Mouse (Mus musculus) cerebellum, adult 2 months (tissue): ENCODE data around the gene Sycp2.

Source experiments
- CTCF ChIP-seq: fragments of 200-500 bp; IDR thresholded peaks from 2 replicates; pipeline ENCODE4 v1.5.1; 2011; ENCODE audit warnings: low read depth, mild to moderate bottlenecking, control low read depth, low read length, moderate library complexity, borderline replicate concordance; ENCODE audit not compliant: insufficient read depth
- POLR2A ChIP-seq: fragments of 200-500 bp; IDR thresholded peaks from 2 replicates; pipeline ENCODE4 v1.6.1; 2011; ENCODE audit warnings: low read length, control low read depth, borderline replicate concordance; ENCODE audit not compliant: insufficient read depth

DNA sequence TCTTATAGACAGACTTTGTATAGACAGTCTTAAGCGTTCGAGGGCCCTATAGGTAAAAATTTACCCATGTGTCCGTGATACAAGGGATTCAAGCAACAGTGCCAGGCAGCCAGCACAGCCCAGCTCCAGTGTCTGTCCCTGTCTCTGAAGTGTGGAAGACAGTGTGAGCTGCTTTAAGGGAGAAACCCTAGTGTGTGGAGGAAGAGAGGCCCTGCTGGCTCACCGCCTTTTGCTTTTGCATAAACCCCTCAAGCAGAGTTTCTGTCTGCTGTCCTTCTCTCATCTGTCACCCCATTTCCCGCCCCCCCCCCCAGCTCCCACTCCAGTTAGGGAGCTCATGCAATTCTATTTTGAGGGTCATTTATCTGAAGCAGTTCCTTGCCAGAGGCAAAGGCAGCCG, 14.1 kb upstream of the Sycp2 start:
- TF ChIP-seq POLR2A, result no peak
- TF ChIP-seq CTCF, result no peak
